Mouse (Mus musculus): ENCODE data around the gene Gm49373. TPM values are rescaled to one million over a fixed set of nuclear protein-coding genes. Genes with fewer than 3 reads are reported as not detected.

Gm49373 gene
- polyA plus RNA-seq, 1 experiment from 2014 or later, result 1.4 TPM

- Histone ChIP-seq H3K36me3 (ENCODE audit: control insufficient read depth, insufficient read depth) (no peaks in the 10 kb centered on the region), H3K27ac (ENCODE audit: low read length) (no peak overlapping the region), H3K4me1 (replicated peaks; ENCODE audit: control insufficient read depth, insufficient read depth, low read length) (peaks cover 10% of the 10 kb centered on the region), H3K27me3 (replicated peaks; ENCODE audit: control insufficient read depth, insufficient read depth, low read length) (peaks cover 25% of the 10 kb centered on the region), H3K9ac (replicated peaks; ENCODE audit: low read depth, low read length) (no peak overlapping the region), H3K9me3 (ENCODE audit: control insufficient read depth, low read length) (no peaks in the 10 kb centered on the region), H3K4me3 (replicated peaks; ENCODE audit: low read length) (no peak overlapping the region), H3K4me2 (ENCODE audit: low read length) (no peak overlapping the region)
- 78% methylated on average over 19 of the region's 19 CpGs for WGBS
- ATAC-seq, result no peak
Measured at GRCm38 (mm10) chr9:21025258-21025810, 47.6 kb downstream of the Gm49373 start.

- WGBS, result 74% methylated on average over 1 of the region's 1 CpGs
- Histone ChIP-seq H3K4me2 (ENCODE audit: low read length) (no peak overlapping the region), H3K4me1 (replicated peaks; ENCODE audit: control insufficient read depth, insufficient read depth, low read length) (no peaks in the 10 kb centered on the region), H3K27ac (ENCODE audit: low read length) (no peak overlapping the region), H3K27me3 (replicated peaks; ENCODE audit: control insufficient read depth, insufficient read depth, low read length) (peaks cover 11% of the 10 kb centered on the region), H3K36me3 (ENCODE audit: control insufficient read depth, insufficient read depth) (no peaks in the 10 kb centered on the region), H3K4me3 (replicated peaks; ENCODE audit: low read length) (no peak overlapping the region), H3K9ac (replicated peaks; ENCODE audit: low read depth, low read length) (no peak overlapping the region), H3K9me3 (ENCODE audit: control insufficient read depth, low read length) (no peaks in the 10 kb centered on the region)
- ATAC-seq, result no peak
Measured at GRCm38 (mm10) chr9:21022726-21023125, 50.2 kb downstream of the Gm49373 start.

- no peaks in the 10 kb centered on the region for H3K36me3 ChIP-seq (ENCODE audit: control insufficient read depth, insufficient read depth)
- H3K4me1 ChIP-seq (replicated peaks; ENCODE audit: control insufficient read depth, insufficient read depth, low read length), result no peaks in the 10 kb centered on the region
- H3K27ac ChIP-seq (ENCODE audit: low read length), result no peak overlapping the region
- no peak for ATAC-seq
- peaks cover 14% of the 10 kb centered on the region for H3K27me3 ChIP-seq (replicated peaks; ENCODE audit: control insufficient read depth, insufficient read depth, low read length)
- no peaks in the 10 kb centered on the region for H3K9me3 ChIP-seq (ENCODE audit: control insufficient read depth, low read length)
- H3K4me3 ChIP-seq (replicated peaks; ENCODE audit: low read length), result no peak overlapping the region
- WGBS, result 65% methylated on average over 6 of the region's 6 CpGs
- H3K9ac ChIP-seq (replicated peaks; ENCODE audit: low read depth, low read length), result no peak overlapping the region
- no peak overlapping the region for H3K4me2 ChIP-seq (ENCODE audit: low read length)
Measured at GRCm38 (mm10) chr9:21022288-21022687, 50.6 kb downstream of the Gm49373 start.

DNA sequence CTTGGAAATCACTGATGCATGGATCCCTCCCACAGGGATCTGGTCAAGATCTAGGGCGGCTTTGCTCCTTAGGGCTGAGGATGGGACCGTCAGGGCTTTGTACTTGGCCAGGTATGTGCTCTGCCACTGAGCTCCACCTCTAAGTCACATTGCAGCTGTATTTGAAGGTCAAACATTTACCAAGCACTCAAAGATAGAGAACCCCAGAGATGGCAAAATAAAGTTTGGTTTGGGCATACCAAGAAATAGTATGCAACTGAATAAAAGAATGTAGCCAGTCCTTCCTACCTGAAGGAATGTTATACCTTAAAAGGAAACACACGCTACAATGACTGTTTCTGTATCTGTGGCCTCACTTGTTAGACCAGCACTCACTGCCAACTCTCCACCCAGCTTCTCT is 51.5 kb downstream of the Gm49373 start:
- no peak overlapping the region for H3K9ac ChIP-seq (replicated peaks; ENCODE audit: low read depth, low read length)
- ATAC-seq, result no peak
- H3K27me3 ChIP-seq (replicated peaks; ENCODE audit: control insufficient read depth, insufficient read depth, low read length), result peaks cover 22% of the 10 kb centered on the region
- H3K36me3 ChIP-seq (ENCODE audit: control insufficient read depth, insufficient read depth), result no peaks in the 10 kb centered on the region
- no peaks in the 10 kb centered on the region for H3K4me1 ChIP-seq (replicated peaks; ENCODE audit: control insufficient read depth, insufficient read depth, low read length)
- no peak overlapping the region for H3K4me3 ChIP-seq (replicated peaks; ENCODE audit: low read length)
- H3K4me2 ChIP-seq (ENCODE audit: low read length), result no peak overlapping the region
- WGBS, result 86% methylated on average over 3 of the region's 3 CpGs
- H3K27ac ChIP-seq (ENCODE audit: low read length), result no peak overlapping the region
- no peaks in the 10 kb centered on the region for H3K9me3 ChIP-seq (ENCODE audit: control insufficient read depth, low read length)

GRCm38 (mm10) chr9:21018600-21018999 is 54.3 kb downstream of the Gm49373 start:
- no peaks in the 10 kb centered on the region for H3K36me3 ChIP-seq (ENCODE audit: control insufficient read depth, insufficient read depth)
- H3K27ac ChIP-seq (ENCODE audit: low read length), result no peak overlapping the region
- no peak overlapping the region for H3K4me2 ChIP-seq (ENCODE audit: low read length)
- H3K4me1 ChIP-seq (replicated peaks; ENCODE audit: control insufficient read depth, insufficient read depth, low read length), result peaks cover 5% of the 10 kb centered on the region; the same call in 1 of the 2 replicates
- no peak overlapping the region for H3K4me3 ChIP-seq (replicated peaks; ENCODE audit: low read length)
- H3K9me3 ChIP-seq (ENCODE audit: control insufficient read depth, low read length), result no peaks in the 10 kb centered on the region
- ATAC-seq, result no peak
- H3K27me3 ChIP-seq (replicated peaks; ENCODE audit: control insufficient read depth, insufficient read depth, low read length), result peaks cover 35% of the 10 kb centered on the region
- WGBS, result 71% methylated on average over 2 of the region's 2 CpGs
- no peak overlapping the region for H3K9ac ChIP-seq (replicated peaks; ENCODE audit: low read depth, low read length)

- no peaks in the 10 kb centered on the region for H3K9me3 ChIP-seq (ENCODE audit: control insufficient read depth, low read length)
- no peak overlapping the region for H3K4me2 ChIP-seq (ENCODE audit: low read length)
- no peak overlapping the region for H3K27ac ChIP-seq (ENCODE audit: low read length)
- peaks cover 35% of the 10 kb centered on the region for H3K27me3 ChIP-seq (replicated peaks; ENCODE audit: control insufficient read depth, insufficient read depth, low read length)
- 43% methylated on average over 4 of the region's 4 CpGs for WGBS
- H3K4me3 ChIP-seq (replicated peaks; ENCODE audit: low read length), result no peak overlapping the region
- H3K4me1 ChIP-seq (replicated peaks; ENCODE audit: control insufficient read depth, insufficient read depth, low read length), result peaks cover 5% of the 10 kb centered on the region; the same call in 1 of the 2 replicates
- no peaks in the 10 kb centered on the region for H3K36me3 ChIP-seq (ENCODE audit: control insufficient read depth, insufficient read depth)
- no peak for ATAC-seq
- H3K9ac ChIP-seq (replicated peaks; ENCODE audit: low read depth, low read length), result no peak overlapping the region
Measured at GRCm38 (mm10) chr9:21017177-21017575, 55.7 kb downstream of the Gm49373 start.

- Histone ChIP-seq H3K27ac (ENCODE audit: low read length) (no peak overlapping the region), H3K27me3 (replicated peaks; ENCODE audit: control insufficient read depth, insufficient read depth, low read length) (peaks cover 35% of the 10 kb centered on the region), H3K4me1 (replicated peaks; ENCODE audit: control insufficient read depth, insufficient read depth, low read length) (peaks cover 5% of the 10 kb centered on the region; the same call in 1 of the 2 replicates), H3K4me3 (replicated peaks; ENCODE audit: low read length) (no peak overlapping the region), H3K9me3 (ENCODE audit: control insufficient read depth, low read length) (no peaks in the 10 kb centered on the region), H3K36me3 (ENCODE audit: control insufficient read depth, insufficient read depth) (no peaks in the 10 kb centered on the region), H3K4me2 (ENCODE audit: low read length) (no peak overlapping the region), H3K9ac (replicated peaks; ENCODE audit: low read depth, low read length) (no peak overlapping the region)
- no peak for ATAC-seq
- 8% methylated on average over 17 of the region's 17 CpGs for WGBS
Measured at GRCm38 (mm10) chr9:21016331-21017176, 56.3 kb downstream of the Gm49373 start.

DNA sequence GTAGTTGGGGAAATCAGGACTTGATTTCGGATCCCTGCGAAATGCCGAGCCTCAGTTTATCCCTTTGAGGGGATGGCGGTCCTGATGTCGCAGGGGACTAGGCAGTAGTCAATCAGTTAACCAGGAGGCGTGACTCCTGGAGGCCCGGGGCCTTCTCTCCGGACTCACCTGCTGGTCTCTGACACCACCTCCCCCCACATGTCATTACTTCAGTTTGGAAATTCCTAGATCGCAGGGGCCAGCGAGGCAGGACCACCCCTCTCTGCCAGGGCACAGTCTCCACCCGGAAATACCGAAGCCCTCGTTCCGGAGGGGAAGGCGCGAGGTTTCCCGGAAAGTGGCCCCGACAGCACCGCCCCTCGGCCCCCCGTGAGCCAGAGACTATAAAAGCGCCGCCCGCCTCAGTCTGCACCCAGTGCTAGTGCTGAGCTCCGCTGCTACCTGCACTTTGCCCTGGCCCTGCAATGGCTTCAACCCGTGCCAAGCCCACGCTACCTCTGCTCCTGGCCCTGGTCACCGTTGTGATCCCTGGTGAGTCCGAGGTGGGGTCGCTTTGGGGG is 57.2 kb downstream of the Gm49373 start, which contains the start of gene Icam1:
Gene Icam1, plus strand, starts transcription at position 415 of the 560 bp plus-strand sequence.
- Histone ChIP-seq H3K9ac (replicated peaks; ENCODE audit: low read depth, low read length) (no peak within 1 kb of the TSS), H3K9me3 (ENCODE audit: control insufficient read depth, low read length) (no peaks in the 10 kb centered on the region), H3K27me3 (replicated peaks; ENCODE audit: control insufficient read depth, insufficient read depth, low read length) (peaks cover 32% of the 10 kb centered on the region), H3K36me3 (ENCODE audit: control insufficient read depth, insufficient read depth) (no peaks in the 10 kb centered on the region), H3K27ac (ENCODE audit: low read length) (no peak within 1 kb of the TSS), H3K4me1 (replicated peaks; ENCODE audit: control insufficient read depth, insufficient read depth, low read length) (peaks cover 5% of the 10 kb centered on the region; the same call in 1 of the 2 replicates), H3K4me2 (ENCODE audit: low read length) (peak within 1 kb of the TSS; percentile 33), H3K4me3 (replicated peaks; ENCODE audit: low read length) (peak within 1 kb of the TSS; percentile 19)
- WGBS, result under 1% methylated on average over 30 of the region's 30 CpGs
- ATAC-seq, result no peak
